Comparison of ENCODE assay signal across 32 mouse cellular contexts in genomic region chr3:133744552-133745118, GRCm38 (mm10).
"Had no signal": no experiment of that assay in that cellular context is flagged by ENCODE, and none has a peak within 500 bp of the region (broad histone marks: within the 10 kb centered on the region; RNA-seq: fewer than 3 reads in every experiment).

No protein-coding gene starts in this region.

- H3K4me2 ChIP-seq: limb, embryonic 12.5 days; limb, embryonic 13.5 days; limb, embryonic 15.5 days; liver, embryonic 11.5 days; liver, embryonic 12.5 days; liver, embryonic 13.5 days; liver, embryonic 15.5 days; lung, embryonic 14.5 days; lung, embryonic 15.5 days; midbrain, embryonic 11.5 days; midbrain, embryonic 12.5 days; midbrain, embryonic 13.5 days; midbrain, embryonic 15.5 days; neural tube, embryonic 12.5 days had no signal

- H3K27ac ChIP-seq: limb, embryonic 10.5 days; limb, embryonic 12.5 days; limb, embryonic 13.5 days; limb, embryonic 15.5 days; liver, embryonic 12.5 days; liver, embryonic 13.5 days; liver, embryonic 14.5 days; liver, embryonic 15.5 days; lung, embryonic 15.5 days; macrophage; midbrain, embryonic 10.5 days; midbrain, embryonic 12.5 days; midbrain, embryonic 13.5 days; midbrain, embryonic 15.5 days; neural tube, embryonic 12.5 days had no signal

- H3K9me3 ChIP-seq: limb, embryonic 10.5 days; limb, embryonic 12.5 days; limb, embryonic 13.5 days; limb, embryonic 15.5 days; liver, embryonic 12.5 days; liver, embryonic 13.5 days; liver, embryonic 15.5 days; lung, embryonic 15.5 days; megakaryocyte, embryonic 14.5 days; midbrain, embryonic 10.5 days; midbrain, embryonic 12.5 days; midbrain, embryonic 13.5 days; midbrain, embryonic 15.5 days; neural tube, embryonic 12.5 days had no signal

- H3K9ac ChIP-seq: limb, embryonic 12.5 days; limb, embryonic 13.5 days; limb, embryonic 15.5 days; liver, embryonic 12.5 days; liver, embryonic 13.5 days; liver, embryonic 14.5 days; liver, embryonic 15.5 days; liver, postnatal 0 days; lung, embryonic 14.5 days; lung, embryonic 15.5 days; midbrain, embryonic 12.5 days; midbrain, embryonic 13.5 days; midbrain, embryonic 15.5 days; neural tube, embryonic 12.5 days had no signal

- H3K27me3 ChIP-seq: limb, embryonic 12.5 days; limb, embryonic 13.5 days; limb, embryonic 15.5 days; liver, embryonic 12.5 days; liver, embryonic 13.5 days; liver, embryonic 15.5 days; lung, embryonic 15.5 days; megakaryocyte, embryonic 14.5 days; midbrain, embryonic 12.5 days; midbrain, embryonic 13.5 days; midbrain, embryonic 15.5 days; neural tube, embryonic 12.5 days had no signal

- H3K4me1 ChIP-seq: limb, embryonic 10.5 days; limb, embryonic 12.5 days; limb, embryonic 13.5 days; limb, embryonic 15.5 days; liver, embryonic 12.5 days; liver, embryonic 13.5 days; liver, embryonic 15.5 days; lung, embryonic 15.5 days; midbrain, embryonic 10.5 days; midbrain, embryonic 12.5 days; midbrain, embryonic 13.5 days; midbrain, embryonic 15.5 days; neural tube, embryonic 12.5 days had no signal

- DNase-seq: left cerebral cortex, postnatal 4 days; liver; liver, embryonic 13.5 days; liver, postnatal 0 days; lung, adult 18-20 months; lung, adult 2 months; lung, embryonic 14.5 days; lung, postnatal 10 days; lung, postnatal 14 days; lung, postnatal 36 days; lung, postnatal 4 days; midbrain, embryonic 14.5 days had no signal

- ATAC-seq: liver, embryonic 12.5 days; liver, postnatal 0 days; lung, postnatal 0 days; midbrain, embryonic 13.5 days; midbrain, embryonic 15.5 days; midbrain, embryonic 16.5 days had no signal

- H3K4me3 ChIP-seq: limb, embryonic 10.5 days; limb, embryonic 12.5 days; limb, embryonic 13.5 days; limb, embryonic 15.5 days; liver, embryonic 12.5 days; liver, embryonic 13.5 days; liver, embryonic 15.5 days; lung, embryonic 15.5 days; megakaryocyte, embryonic 14.5 days; midbrain, embryonic 10.5 days; midbrain, embryonic 12.5 days; midbrain, embryonic 13.5 days; midbrain, embryonic 15.5 days; myocyte; neural tube, embryonic 12.5 days had no signal

- H3K36me3 ChIP-seq: limb, embryonic 10.5 days; limb, embryonic 12.5 days; limb, embryonic 13.5 days; limb, embryonic 15.5 days; liver, embryonic 12.5 days; liver, embryonic 13.5 days; liver, embryonic 15.5 days; lung, embryonic 15.5 days; midbrain, embryonic 10.5 days; midbrain, embryonic 12.5 days; midbrain, embryonic 13.5 days; midbrain, embryonic 15.5 days; neural tube, embryonic 12.5 days had no signal
